Mouse (Mus musculus) lung, postnatal 14 days (tissue): ENCODE results near the gene Tomt.
A peak's percentile ranks its signal among the peaks of the same experiment; 100 is the strongest.
"Not testable (repeated sequence)": the region's sequence is repeated elsewhere in the genome, so short reads cannot be mapped to it uniquely, and the experiment has no call there.

Source experiments
- DNase-seq: peaks from one replicate; pipeline ENCODE4 v3.0.0; 2021

Gene Tomt

GRCm38 (mm10) chr7:101906287-101906681, at the start of gene Tomt:
Gene Tomt (minus strand): TSS chr7:101906359.
- DNase-seq = no peak

- DNase-seq = no peak
These were observed 49.7 kb upstream of the Tomt start for GRCm38 (mm10) chr7:101955862-101956261.

GRCm38 (mm10) chr7:101955276-101955675, 49.1 kb upstream of the Tomt start:
- DNase-seq = no peak

- DNase-seq = no peak
These were observed 48.0 kb upstream of the Tomt start for GRCm38 (mm10) chr7:101954163-101954562.

GRCm38 (mm10) chr7:101952098-101952497, 45.9 kb upstream of the Tomt start:
- no peak for DNase-seq

GRCm38 (mm10) chr7:101951648-101952047, 45.5 kb upstream of the Tomt start:
- DNase-seq = no peak

GRCm38 (mm10) chr7:101949008-101949407, 42.8 kb upstream of the Tomt start:
- DNase-seq = not testable (repeated sequence)

GRCm38 (mm10) chr7:101939758-101940157, 33.6 kb upstream of the Tomt start:
- DNase-seq = no peak

GRCm38 (mm10) chr7:101938348-101938747, 32.2 kb upstream of the Tomt start:
- DNase-seq = no peak

GRCm38 (mm10) chr7:101937569-101937968, 31.4 kb upstream of the Tomt start:
- no peak for DNase-seq

- no peak for DNase-seq
These were observed 30.8 kb upstream of the Tomt start for GRCm38 (mm10) chr7:101936996-101937395.

- DNase-seq = no peak
These were observed 29.8 kb upstream of the Tomt start for GRCm38 (mm10) chr7:101935957-101936356.

- DNase-seq = peak; percentile 95
These were observed 27.6 kb upstream of the Tomt start, which contains the start of the genes Lrrc51 and Numa1 for GRCm38 (mm10) chr7:101933751-101934240. Gene Lrrc51 (minus strand): TSS chr7:101933895. Gene Numa1 (plus strand): TSS chr7:101934111.

GRCm38 (mm10) chr7:101933300-101933699, 27.1 kb upstream of the Tomt start:
- DNase-seq = peak; percentile 16

- no peak for DNase-seq
These were observed 26.4 kb upstream of the Tomt start for GRCm38 (mm10) chr7:101932551-101932950.

GRCm38 (mm10) chr7:101928093-101928492, 21.9 kb upstream of the Tomt start:
- no peak for DNase-seq

GRCm38 (mm10) chr7:101925892-101926291, 19.7 kb upstream of the Tomt start:
- DNase-seq = not testable (repeated sequence)

- DNase-seq = peak; percentile 74
These were observed 11.9 kb upstream of the Tomt start for GRCm38 (mm10) chr7:101918071-101918470.

- DNase-seq = no peak
These were observed 5.8 kb upstream of the Tomt start for GRCm38 (mm10) chr7:101911982-101912381.

- DNase-seq = no peak
These were observed 4.0 kb upstream of the Tomt start for GRCm38 (mm10) chr7:101910138-101910537.

- peak; percentile 27 for DNase-seq
These were observed 2.2 kb upstream of the Tomt start for GRCm38 (mm10) chr7:101908367-101908766.

- DNase-seq = peak; percentile 6
These were observed 537 bp upstream of the Tomt start for GRCm38 (mm10) chr7:101906696-101907095.

GRCm38 (mm10) chr7:101905561-101906286, 435 bp downstream of the Tomt start, which contains the start of gene Lamtor1:
Gene Lamtor1 (plus strand): TSS chr7:101905904.
- DNase-seq = peak; percentile 99

- DNase-seq = no peak
These were observed 3.3 kb downstream of the Tomt start for GRCm38 (mm10) chr7:101902846-101903245.

- no peak for DNase-seq
These were observed 4.2 kb downstream of the Tomt start for GRCm38 (mm10) chr7:101901969-101902368.
